Mouse (Mus musculus) right cerebral cortex, adult 2 months (tissue): ENCODE data around the gene Vmn1r189.
"Not testable (repeated sequence)": the region's sequence is repeated elsewhere in the genome, so short reads cannot be mapped to it uniquely, and the experiment has no call there.

ENCODE experiments used
- DNase-seq, 2 experiments: peaks; one replicate each; pipeline ENCODE4 v3.0.0; 2021 to 2022; ENCODE audit warnings: low spot score in 2 of 2

Vmn1r189 gene

GRCm38 (mm10) chr13:22105724-22106123, at the start of gene Vmn1r189:
Gene Vmn1r189 (minus strand): TSS chr13:22105824.
- DNase-seq: not testable (repeated sequence)

- DNase-seq: not testable (repeated sequence)
Measured at GRCm38 (mm10) chr13:22136495-22137293, 31.1 kb upstream of the Vmn1r189 start.

GRCm38 (mm10) chr13:22084140-22084539, 21.5 kb downstream of the Vmn1r189 start, which contains the start of gene Vmn1r188:
Gene Vmn1r188 (plus strand): TSS chr13:22084440.
- not testable (repeated sequence) for DNase-seq

- DNase-seq: no peak
Measured at GRCm38 (mm10) chr13:22063468-22063867, 42.2 kb downstream of the Vmn1r189 start.

- no peak for DNase-seq
Measured at GRCm38 (mm10) chr13:22061422-22061821, 44.2 kb downstream of the Vmn1r189 start.

- no peak for DNase-seq
Measured at GRCm38 (mm10) chr13:22053754-22054153, 51.9 kb downstream of the Vmn1r189 start.

- DNase-seq: no peak
Measured at GRCm38 (mm10) chr13:22051523-22051859, 54.1 kb downstream of the Vmn1r189 start.

GRCm38 (mm10) chr13:22050591-22051522, 54.8 kb downstream of the Vmn1r189 start:
- peak; percentile 95 for DNase-seq
